Mouse (Mus musculus) liver, embryonic 14.5 days (tissue): Measurements from ENCODE around the gene Gm28051.

Source experiments
- CTCF ChIP-seq: IDR thresholded peaks from 2 replicates; pipeline ENCODE4 v1.5.1; 2016; ENCODE audit warnings: antibody characterized with exemption, low read depth, control low read depth
- EP300 ChIP-seq: IDR thresholded peaks from 2 replicates; pipeline ENCODE4 v1.6.1; 2016; ENCODE audit warnings: antibody characterized with exemption, low read depth

- no peak for TF ChIP-seq EP300
- TF ChIP-seq CTCF, result no peak
Measured at GRCm38 (mm10) chr12:102725761-102726175, 31.8 kb downstream of the Gm28051 start.
